Mouse (Mus musculus) cerebellum, postnatal 14 days (tissue): ENCODE results near the gene Armh3.
"Not testable (repeated sequence)": the region's sequence is repeated elsewhere in the genome, so short reads cannot be mapped to it uniquely, and the experiment has no call there.

ENCODE experiments used
- DNase-seq, 2 experiments: peaks; one replicate each; pipeline ENCODE4 v3.0.0; 2021; ENCODE audit warnings: mixed read lengths in 2 of 2

Gene Armh3

DNA sequence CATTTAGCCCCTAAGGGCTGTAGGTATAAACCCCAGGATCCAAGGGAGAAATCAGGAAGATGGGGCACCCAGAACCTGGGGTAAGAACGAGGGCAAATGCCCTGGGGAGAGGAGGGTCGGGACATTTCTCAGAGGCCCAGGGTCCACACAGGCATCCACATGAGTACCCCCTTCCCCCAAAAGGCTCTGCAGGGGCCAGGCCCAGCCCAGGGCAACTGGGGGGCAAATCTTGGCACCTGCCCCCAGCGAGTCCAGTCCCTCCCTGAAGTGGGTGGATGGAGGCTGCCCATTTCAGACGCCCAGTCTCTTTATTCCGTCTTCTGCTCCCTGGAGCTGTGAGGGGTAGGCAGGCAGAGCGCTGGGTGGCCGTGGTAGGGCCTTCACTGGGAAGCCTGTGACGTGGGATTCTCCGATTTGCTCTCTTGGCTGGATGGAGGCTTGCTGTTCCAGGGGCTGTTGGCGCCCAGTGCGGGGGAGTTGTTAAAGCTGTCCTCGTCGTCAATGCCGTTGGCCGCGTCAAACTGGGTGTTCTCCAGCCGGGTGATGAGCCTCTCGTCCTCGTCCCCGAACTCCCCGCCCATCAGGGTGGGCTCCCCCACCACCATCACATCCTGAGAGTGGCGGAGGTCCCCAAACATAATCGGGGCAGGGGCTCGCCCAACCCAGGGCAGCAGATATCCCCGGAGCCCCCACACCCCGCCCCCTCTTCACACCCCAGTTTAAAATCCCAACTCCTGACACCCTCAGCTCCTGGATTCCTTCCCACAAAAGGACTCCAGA, 34.6 kb upstream of the Armh3 start:
- DNase-seq = no peak

DNA sequence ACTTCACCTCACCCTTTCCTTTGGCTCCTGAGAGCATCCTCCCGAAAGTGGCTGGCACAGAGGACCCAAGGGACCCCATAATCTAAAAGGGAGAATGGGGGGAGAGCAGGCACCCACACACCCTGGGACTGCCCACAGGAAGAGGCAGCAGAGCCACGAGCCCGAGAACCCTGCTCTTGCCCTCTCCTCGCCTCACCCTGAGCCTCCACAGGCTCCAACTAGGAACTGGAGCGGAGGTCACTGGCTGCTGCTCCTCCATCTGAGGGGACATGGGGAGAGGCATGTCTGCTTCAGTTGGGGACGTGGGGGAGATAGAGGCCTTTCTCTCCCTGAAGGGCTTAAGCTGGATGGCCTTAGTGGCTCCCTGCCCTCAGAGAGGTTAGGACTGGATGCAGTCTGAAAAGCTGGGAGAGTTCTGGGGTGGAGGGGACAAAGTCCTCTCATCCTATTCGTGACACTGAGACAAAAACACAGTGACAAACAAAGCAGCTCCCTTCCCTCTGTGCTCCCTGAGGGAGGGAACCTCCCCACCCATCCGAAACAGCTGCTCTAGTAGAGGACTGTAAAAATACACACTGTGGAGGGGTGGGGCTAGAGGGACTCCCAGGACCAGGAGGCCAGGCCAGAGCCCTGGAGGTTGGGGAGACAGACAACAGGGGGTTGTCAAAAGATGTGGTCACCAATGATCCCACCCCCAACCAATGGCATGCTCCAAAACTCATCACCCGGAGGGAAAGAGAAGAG, 33.6 kb upstream of the Armh3 start:
- DNase-seq = no peak

DNA sequence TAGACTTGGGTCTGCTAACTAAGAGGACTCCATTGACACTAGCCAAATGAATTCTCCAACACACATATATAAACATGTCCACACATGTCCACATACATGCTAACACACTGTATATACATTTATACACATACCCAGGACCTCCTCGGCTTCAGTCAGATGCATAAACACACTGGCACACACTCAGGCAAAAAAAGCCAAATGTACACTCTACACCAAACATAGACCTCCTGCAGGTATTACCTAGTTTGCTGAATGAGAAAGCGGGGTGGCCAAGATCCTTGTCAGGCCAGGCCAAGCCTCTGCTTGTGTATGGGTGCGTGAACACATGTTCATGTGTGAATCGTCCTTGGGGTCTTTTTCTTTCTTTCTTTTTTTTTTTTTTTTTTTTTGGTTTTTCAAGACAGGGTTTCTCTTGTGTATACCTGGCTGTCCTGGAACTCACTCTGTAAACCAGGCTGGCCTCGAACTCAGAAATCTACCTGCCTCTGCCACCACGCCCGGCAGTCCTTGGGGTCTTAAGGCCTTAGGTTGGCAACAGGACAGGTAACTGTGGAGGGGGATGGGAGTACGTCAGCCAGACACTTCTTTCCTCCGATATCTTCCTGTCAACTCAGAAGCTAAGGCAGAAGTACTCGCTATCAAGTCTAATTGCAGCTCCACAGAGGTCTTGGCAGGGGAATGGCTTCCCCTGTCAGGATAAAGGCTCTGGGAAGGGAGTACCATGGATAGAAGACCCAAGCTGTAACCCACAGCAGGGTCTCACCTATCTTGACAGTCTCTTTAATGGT, 32.1 kb upstream of the Armh3 start:
- no peak for DNase-seq

DNA sequence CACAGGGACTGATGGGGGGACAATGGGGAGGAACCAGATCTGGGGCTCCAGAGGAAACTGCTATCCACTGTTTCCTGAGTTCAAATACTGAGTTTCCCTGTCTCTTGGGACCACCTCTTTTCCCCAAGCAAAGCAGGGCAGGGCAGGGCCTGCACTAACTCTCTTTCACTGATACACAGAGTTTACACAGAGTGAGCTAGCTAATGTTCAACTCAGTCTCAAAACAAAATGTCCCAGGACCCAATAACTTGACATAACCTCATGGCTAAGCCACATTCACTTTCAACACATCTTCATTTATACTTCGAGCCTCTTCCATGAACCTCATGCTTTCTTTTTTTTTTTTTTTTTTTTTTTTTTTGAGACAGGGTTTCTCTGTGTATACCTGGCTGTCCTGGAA, 31.4 kb upstream of the Armh3 start:
- no peak for DNase-seq

DNA sequence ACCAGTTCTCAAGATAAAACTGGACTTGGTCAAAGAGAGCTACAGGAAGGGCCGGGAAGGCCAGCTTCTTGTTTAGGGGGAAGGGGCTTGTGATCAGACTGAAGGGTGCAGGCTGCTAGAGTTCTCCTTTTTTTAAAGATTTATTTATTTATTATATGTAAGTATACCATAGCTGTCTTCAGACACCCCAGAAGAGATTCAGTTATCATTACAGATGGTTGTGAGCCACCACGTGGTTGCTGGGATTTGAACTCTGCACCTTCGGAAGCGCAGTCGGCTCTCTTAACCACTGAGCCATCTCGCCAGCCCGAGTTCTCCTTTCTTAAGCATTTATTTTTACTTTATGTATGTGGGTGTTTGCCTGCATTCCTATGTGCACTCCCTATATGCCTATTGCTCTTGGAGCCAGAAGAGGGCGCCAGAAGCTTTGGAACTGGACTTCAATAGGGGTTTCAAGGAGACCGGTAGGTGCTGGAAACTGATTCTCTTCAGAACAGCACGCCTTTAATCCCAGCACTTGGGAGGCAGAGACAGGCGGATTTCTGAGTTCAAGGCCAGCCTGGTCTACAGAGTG, 30.5 kb upstream of the Armh3 start:
- DNase-seq = no peak

DNA sequence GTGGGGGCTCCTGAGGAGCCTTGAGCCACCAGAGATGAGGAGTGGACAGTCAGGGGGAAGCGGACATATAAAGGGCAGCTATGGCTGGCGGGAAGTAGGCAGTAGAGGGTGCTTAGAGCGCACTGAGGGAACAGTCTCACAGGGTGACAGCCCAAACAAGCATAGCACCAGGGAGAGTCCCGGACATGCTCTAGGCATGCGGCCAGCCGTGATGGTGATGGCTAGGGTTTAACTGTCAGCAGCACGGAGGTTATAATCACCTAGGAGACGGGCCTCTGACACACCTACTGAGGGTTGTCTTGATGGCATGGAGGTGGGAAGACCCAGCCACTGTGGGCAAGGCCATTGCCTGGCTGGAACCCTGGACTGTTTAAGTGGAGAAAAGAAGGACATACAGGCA, 28.3 kb upstream of the Armh3 start:
- DNase-seq = no peak

DNA sequence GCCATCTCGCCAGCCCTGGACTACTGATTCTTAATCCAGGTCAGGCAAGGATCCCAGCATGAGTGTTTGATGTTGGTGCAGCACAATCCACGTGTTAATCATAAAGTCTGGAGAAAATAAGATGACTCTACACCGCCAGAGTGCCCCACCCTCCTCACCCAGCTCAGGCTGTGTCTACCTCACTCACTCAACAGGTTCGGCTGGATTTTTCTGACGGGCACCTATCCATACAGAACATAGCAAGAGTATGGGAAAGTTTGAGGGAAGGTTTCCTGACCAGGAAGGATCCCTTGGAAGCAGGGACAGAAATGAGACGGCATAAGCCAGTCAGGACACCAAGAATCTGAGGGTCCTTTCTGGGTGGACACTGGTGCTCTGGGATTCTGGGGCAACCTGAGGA, 26.7 kb upstream of the Armh3 start:
- no peak for DNase-seq

DNA sequence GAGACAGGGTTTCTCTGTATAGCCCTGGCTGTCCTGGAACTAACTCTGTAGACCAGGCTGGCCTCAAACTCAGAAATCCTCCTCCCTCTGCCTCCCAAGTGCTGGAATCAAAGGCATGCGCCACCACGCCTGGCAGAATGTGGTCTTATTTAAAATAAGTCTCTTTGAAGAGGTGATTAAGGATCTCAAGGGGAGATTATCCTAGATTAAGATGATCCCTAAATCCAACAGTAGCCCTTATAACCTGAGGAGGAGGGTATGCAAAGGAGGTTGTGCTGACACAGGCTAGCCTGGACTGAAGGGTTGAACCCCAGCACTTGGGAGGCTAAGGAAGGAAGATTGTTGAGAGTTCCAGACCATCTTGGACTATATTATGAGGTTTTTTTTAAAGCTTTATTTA, 17.7 kb upstream of the Armh3 start:
- DNase-seq = no peak

DNA sequence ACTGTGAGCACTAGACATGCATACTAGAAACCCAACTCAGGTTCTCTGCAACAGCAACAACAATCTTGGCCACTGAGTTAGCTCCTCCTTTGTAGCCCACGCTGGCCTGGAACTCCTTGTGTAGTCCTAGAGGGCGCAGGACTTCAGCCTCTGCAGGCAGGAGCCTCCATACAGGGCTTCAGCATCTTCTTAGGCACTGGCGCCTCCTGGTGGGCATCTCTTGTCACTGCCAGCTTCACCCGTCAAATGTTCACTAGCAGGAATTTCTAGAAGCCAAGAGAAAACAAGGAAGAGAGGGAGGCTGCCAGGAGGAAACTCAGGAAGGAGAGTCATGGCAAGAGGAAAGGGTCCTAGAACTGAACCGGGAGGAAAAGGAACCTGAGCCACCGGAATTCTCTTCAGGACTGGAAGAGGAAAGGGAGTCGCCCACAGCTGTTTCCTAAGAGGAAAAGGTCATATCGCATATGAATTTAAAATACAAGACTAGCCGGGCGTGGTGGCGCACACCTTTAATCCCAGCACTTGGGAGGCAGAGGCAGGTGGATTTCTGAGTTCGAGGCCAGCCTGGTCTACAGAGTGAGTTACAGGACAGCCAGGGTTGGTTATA, 16.4 kb upstream of the Armh3 start:
- peak; percentile 92 to 95 for DNase-seq

DNA sequence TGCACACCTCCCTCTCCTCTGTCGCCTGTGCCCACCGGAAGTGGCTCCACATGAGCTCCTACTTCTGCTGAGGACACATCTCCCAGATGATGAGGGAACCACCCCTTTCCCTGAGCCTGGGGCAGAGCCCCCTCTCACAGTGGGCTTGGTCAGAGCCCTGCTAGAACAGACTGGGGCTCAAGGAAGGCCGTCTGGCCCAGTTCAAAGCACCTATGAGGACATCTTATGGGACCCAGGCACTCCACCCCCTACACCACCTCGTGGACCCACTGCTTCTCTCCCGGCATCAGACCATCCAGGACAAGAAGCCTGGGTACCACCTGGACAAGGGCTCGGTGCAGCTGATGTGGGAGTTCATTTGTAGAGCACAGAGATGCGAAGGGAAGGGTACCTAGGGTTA, 7.4 kb upstream of the Armh3 start:
- no peak for DNase-seq

DNA sequence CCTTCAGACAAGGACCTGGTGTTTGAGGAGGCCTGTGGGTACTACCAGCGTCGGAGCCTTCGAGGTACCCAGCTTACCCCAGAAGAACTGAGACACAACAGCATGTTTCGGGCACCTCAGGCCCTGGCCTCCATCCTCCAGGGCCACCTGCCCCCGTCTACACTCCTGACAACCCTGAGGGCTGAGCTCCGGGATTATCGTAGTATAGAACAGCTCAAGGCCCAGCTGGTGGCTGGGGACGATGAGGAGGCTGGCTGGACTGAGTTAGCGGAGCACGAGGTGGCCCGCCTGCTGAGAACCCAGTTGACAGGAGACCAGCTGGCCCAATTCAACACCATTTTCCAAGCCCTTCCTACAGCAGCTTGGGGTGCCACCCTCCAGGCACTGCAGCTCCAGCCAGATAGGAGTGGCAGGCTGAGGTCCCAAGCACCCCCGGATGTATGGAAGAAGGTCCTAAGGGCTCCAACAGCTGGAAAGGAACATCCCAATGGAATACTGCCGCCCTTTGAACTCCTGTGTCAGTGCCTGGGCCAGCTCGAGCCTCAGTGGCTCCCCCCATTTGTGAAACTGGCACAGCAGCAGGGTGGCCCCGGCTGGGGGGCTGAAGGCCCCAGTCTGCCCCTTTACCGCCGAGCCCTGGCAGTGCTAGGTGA, 6.7 kb upstream of the Armh3 start:
- DNase-seq = no peak

DNA sequence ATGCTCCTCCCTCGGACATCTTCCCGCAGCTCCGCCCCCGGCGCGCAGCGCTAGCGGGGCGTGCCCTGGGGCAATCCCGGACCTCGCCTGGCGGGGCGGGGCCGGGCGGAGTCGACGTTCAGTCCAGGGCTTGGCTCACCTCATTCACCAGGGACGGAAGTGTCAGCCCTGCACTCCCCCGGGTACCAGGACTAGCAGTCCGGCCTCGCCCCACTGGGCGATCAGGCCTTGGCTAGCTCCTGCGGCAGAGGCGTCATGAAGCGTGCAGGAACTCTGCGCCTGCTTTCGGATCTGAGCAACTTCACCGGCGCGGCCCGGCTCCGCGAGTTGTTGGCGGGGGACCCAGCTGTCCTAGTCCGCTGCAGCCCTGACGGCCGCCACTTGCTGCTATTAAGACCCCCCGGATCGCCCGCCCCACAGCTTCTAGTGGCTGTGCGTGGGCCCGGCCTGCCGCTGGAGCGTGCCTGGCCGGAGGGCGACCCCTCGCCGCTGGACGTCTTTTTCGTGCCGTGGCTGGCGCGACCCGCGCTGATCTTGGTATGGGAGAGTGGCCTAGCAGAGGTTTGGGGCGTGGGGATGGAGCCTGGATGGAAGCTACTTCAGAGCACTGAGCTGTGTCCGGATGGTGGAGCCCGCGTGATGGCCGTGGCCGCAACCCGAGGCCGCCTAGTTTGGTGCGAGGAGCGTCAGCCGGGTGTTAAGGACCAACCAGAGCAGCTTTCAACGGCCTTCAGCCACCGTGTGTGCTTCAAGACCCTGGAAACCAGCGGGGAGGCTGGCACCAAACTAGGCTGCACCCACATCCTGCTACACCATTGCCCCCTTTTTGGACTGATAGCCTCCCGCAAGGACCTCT, 5.3 kb upstream of the Armh3 start, which contains the start of gene Hps6:
Hps6 (plus strand) TSS at position 138 of the 856 bp plus-strand sequence.
- peak; percentile 74 to 84 for DNase-seq

DNA sequence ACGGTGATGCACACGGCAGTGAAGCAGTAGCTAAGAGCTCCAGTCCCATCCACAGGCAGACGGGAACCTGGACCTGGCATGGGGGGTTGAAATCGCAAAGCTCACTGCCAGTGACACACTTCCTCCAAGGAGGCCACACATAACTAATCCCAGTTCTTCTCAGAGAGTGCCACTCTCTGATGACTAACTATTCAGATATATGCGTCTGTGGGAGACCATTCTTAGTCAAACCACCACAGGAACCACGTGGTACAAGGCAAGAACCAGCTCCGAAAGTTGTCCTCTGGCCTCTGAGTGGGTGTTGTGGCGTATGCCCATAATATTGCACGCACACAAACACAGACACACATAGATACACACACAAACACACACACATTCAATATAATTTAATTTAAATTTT, 4.0 kb upstream of the Armh3 start:
- no peak for DNase-seq

DNA sequence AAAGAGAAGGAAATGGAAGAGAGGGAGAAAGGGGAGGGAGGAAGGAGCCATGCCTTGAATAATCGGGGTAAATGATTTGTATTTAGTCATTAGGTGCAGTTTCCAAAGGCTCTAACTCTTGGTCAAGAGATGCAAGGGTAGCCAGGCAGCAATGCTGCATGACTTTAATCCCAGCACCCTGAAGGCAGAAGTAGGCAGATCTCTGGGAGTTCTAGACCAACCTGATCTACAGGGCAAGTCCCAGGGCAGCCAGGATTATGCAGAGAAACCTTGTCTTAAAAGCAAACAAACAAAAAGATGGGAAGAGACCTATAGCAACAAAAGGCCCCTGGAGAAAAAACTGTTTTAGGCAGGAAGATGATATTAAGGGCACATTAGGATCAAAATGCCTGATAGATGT, 1.1 kb upstream of the Armh3 start:
- no peak for DNase-seq

DNA sequence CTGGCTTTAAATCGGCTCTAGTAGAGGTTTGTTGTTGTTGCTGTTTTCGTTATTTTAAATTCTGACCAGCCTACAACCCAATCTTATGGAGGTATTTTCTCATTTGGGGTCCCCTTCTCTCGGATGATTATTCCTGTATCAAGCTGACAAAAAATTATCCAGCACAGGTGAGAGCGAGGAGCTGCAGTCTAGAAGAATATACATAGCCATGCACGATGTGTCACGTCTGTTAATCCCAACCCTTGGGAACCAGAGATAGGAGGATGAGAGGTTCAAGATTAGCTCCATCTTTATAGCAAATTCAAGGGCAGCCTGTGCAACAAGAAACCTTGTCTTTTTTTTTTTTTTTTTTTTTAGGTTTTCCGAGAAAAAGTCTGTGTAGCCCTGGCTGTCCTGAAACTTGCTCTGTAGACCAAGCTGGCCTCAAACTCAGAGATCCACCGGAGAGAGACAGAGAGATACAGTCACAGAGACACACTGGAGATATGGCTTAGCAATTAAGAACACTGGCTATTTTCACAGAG, 468 bp upstream of the Armh3 start:
- DNase-seq = no peak

DNA sequence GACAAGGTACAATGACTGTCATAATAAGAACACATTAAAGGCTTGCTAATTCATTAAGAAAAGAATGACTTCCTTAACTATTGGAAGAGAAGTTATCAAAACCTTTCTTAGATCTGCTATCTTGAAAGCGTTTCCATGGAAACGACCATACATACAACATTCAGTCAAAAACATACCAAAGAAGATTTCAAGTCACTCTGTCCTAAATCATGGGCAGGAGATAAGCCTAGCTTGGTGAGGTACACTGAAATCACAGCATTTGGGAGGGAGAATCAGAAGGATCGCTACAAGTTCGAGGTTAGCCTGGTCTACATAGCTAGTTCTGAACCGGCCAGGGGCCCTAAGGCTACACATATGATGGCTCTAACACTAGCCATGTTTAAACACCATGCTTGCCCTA, 923 bp downstream of the Armh3 start:
- DNase-seq = peak in 1 of 2 experiments; percentile 9

DNA sequence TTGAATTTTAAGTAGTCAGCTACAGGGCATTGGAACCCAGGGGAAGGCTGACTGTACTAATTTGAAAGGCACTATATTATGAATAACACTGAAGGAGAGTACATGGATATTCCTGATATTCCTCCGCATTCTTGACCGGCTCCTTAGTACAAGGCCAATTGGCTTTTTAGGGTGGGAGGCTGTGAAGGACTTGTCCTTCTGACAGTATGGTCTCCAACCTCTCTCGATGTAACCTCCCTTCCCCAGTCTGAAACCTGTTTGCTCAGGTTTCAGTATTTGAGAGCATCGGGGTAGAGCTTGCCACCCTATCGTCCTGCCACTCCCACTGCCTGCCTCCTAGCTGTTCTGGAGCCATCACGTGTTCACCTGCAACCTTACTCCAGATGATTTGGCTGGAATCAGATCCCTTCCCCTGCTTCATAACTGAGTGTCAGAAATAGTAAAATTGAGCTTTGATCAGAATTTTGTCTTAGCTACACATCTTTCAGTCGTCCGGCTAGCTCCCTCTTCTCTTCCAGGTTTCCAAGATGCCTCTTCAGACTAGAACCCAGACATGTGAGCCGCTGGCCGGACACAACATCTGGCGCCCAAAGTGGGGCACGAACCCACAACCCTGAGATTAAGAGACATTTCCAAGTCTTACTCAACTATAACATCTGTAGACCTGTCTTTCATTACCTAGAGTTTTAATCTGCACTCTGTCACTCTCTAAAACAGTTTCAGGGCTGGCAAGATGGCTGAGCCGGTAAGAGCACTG, 4.1 kb downstream of the Armh3 start:
- DNase-seq = no peak

DNA sequence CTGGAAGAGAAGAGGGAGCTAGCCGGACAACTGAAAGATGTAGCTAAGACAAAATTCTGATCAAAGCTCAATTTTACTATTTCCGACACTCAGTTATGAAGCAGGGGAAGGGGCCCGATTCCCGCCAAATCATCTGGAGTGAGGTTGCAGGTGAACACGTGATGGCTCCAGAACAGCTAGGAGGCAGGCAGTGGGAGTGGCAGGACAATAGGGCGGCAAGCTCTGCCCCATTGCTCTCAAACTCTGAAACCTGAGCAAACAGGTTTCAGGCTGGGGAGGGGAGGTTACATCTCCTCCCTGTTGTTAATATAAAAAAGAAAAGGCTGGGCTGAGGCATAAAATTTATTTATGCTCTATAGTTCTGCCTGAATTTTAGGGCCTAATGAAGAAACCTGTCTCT, 4.8 kb downstream of the Armh3 start:
- DNase-seq = not testable (repeated sequence)

DNA sequence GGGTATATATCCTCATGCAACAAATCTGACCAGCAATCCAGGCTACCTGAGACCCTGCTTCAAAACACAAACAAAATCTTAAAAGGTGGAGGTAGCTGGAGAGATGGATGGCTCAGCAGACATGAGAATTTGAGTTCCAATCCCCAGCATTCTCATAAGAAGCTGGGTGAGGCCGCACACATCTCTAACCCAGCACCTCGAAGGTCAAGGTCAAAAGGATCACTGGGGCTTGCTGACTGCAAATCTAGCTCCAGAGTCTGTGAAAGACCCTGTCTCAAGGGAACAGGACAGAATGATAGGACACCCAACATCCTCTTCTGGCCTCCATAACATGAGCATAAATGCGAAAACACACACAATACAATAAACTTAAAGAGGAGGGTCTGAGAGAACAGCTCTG, 7.1 kb downstream of the Armh3 start:
- no peak for DNase-seq

DNA sequence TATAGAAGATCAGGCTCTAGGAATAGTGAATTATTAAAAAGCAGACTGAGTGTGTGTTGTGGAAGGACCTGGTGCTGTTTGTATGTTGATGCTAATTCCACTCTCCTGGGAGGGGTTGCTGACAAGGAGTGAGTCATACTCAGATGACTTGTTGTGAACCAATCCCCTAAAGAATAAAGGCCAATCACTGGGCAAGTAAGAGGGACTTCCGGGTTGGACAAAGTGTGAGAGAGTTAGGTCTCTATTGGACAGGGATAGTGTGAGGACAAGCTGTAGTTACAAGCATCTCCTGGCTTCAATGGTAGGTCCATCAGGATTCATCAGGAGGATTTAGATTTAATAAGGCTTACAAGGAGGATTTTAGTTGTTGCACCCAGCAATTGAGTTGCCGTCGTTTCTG, 10.1 kb downstream of the Armh3 start:
- DNase-seq = no peak
